Mouse (Mus musculus): ENCODE results near the gene Zfhx3. TPM values are rescaled to one million over a fixed set of nuclear protein-coding genes. Genes with fewer than 3 reads are reported as not detected.

Zfhx3 gene
- total and polyA plus RNA-seq, 3 experiments: 0.11 to 0.30 TPM; not detected in 1

GRCm38 (mm10) chr8:108507769-108508168 lies 565.3 kb downstream of the Zfhx3 start:
- Histone ChIP-seq H3K9me3 (replicated peaks) (peaks cover 61% of the 10 kb centered on the region), H3K36me3 (replicated peaks) (no peaks in the 10 kb centered on the region), H3K4me1 (ENCODE audit: insufficient read depth, low read depth, low read length) (no peaks in the 10 kb centered on the region), H3K27me3 (ENCODE audit: insufficient read depth, low read length) (no peaks in the 10 kb centered on the region), H3K4me3 (ENCODE audit: low read depth, low read length) (no peak overlapping the region)
- ATAC-seq (ENCODE audit: extremely low read depth, insufficient number of reproducible peaks, low FRiP score, poor library complexity, severe bottlenecking) (no peak), DNase-seq (ENCODE audit: low spot score) (no peak)
- TF ChIP-seq TAL1 (conservative IDR thresholded peaks at IDR 0.05; ENCODE audit: low read depth, low read length) (no peak), POLR2AphosphoS5 (IDR thresholded peaks at IDR 0.05; ENCODE audit: insufficient replicate concordance, low read depth, low read length) (no peak), CTCF (IDR thresholded peaks at IDR 0.05; ENCODE audit: low read depth, low read length) (no peak), GATA2 (IDR thresholded peaks at IDR 0.05; ENCODE audit: borderline replicate concordance, low read depth, low read length) (no peak), GATA1 (IDR thresholded peaks at IDR 0.05; ENCODE audit: borderline replicate concordance, low read length) (no peak)

DNA sequence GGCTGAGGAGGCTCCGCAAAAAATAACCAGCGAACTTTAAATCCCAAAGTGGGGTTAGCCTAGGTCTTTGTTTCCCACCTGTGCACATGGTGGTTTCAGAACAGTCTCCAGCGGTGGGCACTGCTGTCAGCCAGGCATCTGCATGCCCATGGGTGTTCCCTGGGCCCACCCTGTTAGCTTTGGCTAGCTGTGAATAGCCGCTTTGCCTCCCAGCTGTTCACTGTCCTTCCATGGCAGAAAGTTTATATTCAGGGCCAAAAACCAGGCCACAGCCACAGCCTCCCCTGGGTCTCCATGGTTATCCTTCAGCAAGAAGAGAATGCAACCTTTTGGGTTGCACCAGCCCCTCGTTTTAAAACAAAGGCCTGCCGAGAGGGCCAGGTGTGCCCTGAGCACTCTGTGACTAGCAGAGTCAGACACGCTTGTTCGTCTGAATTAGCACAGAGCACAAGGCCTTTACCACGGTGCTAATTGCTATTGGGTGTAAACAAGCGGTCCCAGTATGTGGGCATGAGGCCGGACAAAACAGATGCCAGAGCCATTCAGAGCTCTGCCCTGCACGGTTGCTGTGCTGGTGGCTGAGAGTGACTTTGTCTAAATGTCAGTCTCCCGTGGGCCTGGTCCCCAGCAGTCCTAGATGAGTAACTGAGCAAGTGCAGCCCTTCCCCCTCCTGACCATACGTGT lies 568.3 kb downstream of the Zfhx3 start:
- no peaks in the 10 kb centered on the region for H3K36me3 ChIP-seq (replicated peaks)
- H3K27me3 ChIP-seq (ENCODE audit: insufficient read depth, low read length): no peaks in the 10 kb centered on the region
- H3K4me3 ChIP-seq (ENCODE audit: low read depth, low read length): no peak overlapping the region
- H3K4me1 ChIP-seq (ENCODE audit: insufficient read depth, low read depth, low read length): no peaks in the 10 kb centered on the region
- DNase-seq (ENCODE audit: low spot score): no peak
- TF ChIP-seq CTCF (IDR thresholded peaks at IDR 0.05; ENCODE audit: low read depth, low read length) (no peak), TAL1 (conservative IDR thresholded peaks at IDR 0.05; ENCODE audit: low read depth, low read length) (no peak), GATA2 (IDR thresholded peaks at IDR 0.05; ENCODE audit: borderline replicate concordance, low read depth, low read length) (no peak), POLR2AphosphoS5 (IDR thresholded peaks at IDR 0.05; ENCODE audit: insufficient replicate concordance, low read depth, low read length) (no peak), GATA1 (IDR thresholded peaks at IDR 0.05; ENCODE audit: borderline replicate concordance, low read length) (no peak)
- peaks cover 52% of the 10 kb centered on the region for H3K9me3 ChIP-seq (replicated peaks)
- no peak for ATAC-seq (ENCODE audit: extremely low read depth, insufficient number of reproducible peaks, low FRiP score, poor library complexity, severe bottlenecking)

GRCm38 (mm10) chr8:108518116-108518515 lies 575.7 kb downstream of the Zfhx3 start:
- DNase-seq (ENCODE audit: low spot score) (no peak), ATAC-seq (ENCODE audit: extremely low read depth, insufficient number of reproducible peaks, low FRiP score, poor library complexity, severe bottlenecking) (no peak)
- H3K4me3 ChIP-seq (ENCODE audit: low read depth, low read length): no peak overlapping the region
- no peaks in the 10 kb centered on the region for H3K36me3 ChIP-seq (replicated peaks)
- no peak for TF ChIP-seq GATA2 (IDR thresholded peaks at IDR 0.05; ENCODE audit: borderline replicate concordance, low read depth, low read length)
- TF ChIP-seq CTCF (IDR thresholded peaks at IDR 0.05; ENCODE audit: low read depth, low read length): no peak
- no peak for TF ChIP-seq GATA1 (IDR thresholded peaks at IDR 0.05; ENCODE audit: borderline replicate concordance, low read length)
- no peak for TF ChIP-seq POLR2AphosphoS5 (IDR thresholded peaks at IDR 0.05; ENCODE audit: insufficient replicate concordance, low read depth, low read length)
- no peak for TF ChIP-seq TAL1 (conservative IDR thresholded peaks at IDR 0.05; ENCODE audit: low read depth, low read length)
- H3K9me3 ChIP-seq (replicated peaks): peaks cover 52% of the 10 kb centered on the region
- no peaks in the 10 kb centered on the region for H3K27me3 ChIP-seq (ENCODE audit: insufficient read depth, low read length)
- no peaks in the 10 kb centered on the region for H3K4me1 ChIP-seq (ENCODE audit: insufficient read depth, low read depth, low read length)

GRCm38 (mm10) chr8:108522050-108522449 lies 579.6 kb downstream of the Zfhx3 start:
- Histone ChIP-seq H3K4me1 (ENCODE audit: insufficient read depth, low read depth, low read length) (no peaks in the 10 kb centered on the region), H3K27me3 (ENCODE audit: insufficient read depth, low read length) (no peaks in the 10 kb centered on the region), H3K4me3 (ENCODE audit: low read depth, low read length) (no peak overlapping the region), H3K36me3 (replicated peaks) (no peaks in the 10 kb centered on the region), H3K9me3 (replicated peaks) (peaks cover 68% of the 10 kb centered on the region)
- no peak for TF ChIP-seq POLR2AphosphoS5 (IDR thresholded peaks at IDR 0.05; ENCODE audit: insufficient replicate concordance, low read depth, low read length)
- no peak for TF ChIP-seq GATA2 (IDR thresholded peaks at IDR 0.05; ENCODE audit: borderline replicate concordance, low read depth, low read length)
- no peak for TF ChIP-seq TAL1 (conservative IDR thresholded peaks at IDR 0.05; ENCODE audit: low read depth, low read length)
- no peak for TF ChIP-seq CTCF (IDR thresholded peaks at IDR 0.05; ENCODE audit: low read depth, low read length)
- TF ChIP-seq GATA1 (IDR thresholded peaks at IDR 0.05; ENCODE audit: borderline replicate concordance, low read length): no peak
- no peak for ATAC-seq (ENCODE audit: extremely low read depth, insufficient number of reproducible peaks, low FRiP score, poor library complexity, severe bottlenecking)
- no peak for DNase-seq (ENCODE audit: low spot score)

DNA sequence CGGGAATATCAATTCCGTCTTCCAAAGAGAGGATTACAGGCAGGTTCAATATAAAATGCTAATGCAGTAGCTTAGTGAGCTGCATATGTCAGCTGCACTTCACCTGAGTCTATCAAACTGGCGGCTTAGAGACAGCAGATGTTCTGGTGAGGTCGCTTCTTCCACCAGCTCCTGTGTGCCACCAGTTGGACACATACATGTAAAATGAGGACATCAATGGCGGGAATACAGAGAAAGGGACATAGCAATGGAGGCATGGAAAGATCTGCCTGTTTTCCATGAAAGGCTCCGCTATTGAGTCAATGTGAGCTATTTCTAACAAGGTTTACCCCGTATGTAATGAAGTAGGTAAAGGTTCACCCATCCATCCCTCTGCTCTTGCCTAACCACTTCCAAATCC lies 587.0 kb downstream of the Zfhx3 start:
- DNase-seq (ENCODE audit: low spot score): no peak

GRCm38 (mm10) chr8:108535121-108535876 lies 592.9 kb downstream of the Zfhx3 start:
- no peaks in the 10 kb centered on the region for H3K36me3 ChIP-seq (replicated peaks)
- no peak for DNase-seq (ENCODE audit: low spot score)
- no peaks in the 10 kb centered on the region for H3K4me1 ChIP-seq (ENCODE audit: insufficient read depth, low read depth, low read length)
- H3K27me3 ChIP-seq (ENCODE audit: insufficient read depth, low read length): no peaks in the 10 kb centered on the region
- peaks cover 73% of the 10 kb centered on the region for H3K9me3 ChIP-seq (replicated peaks)
- no peak for TF ChIP-seq GATA1 (IDR thresholded peaks at IDR 0.05; ENCODE audit: borderline replicate concordance, low read length)
- no peak for TF ChIP-seq TAL1 (conservative IDR thresholded peaks at IDR 0.05; ENCODE audit: low read depth, low read length)
- no peak for TF ChIP-seq POLR2AphosphoS5 (IDR thresholded peaks at IDR 0.05; ENCODE audit: insufficient replicate concordance, low read depth, low read length)
- TF ChIP-seq GATA2 (IDR thresholded peaks at IDR 0.05; ENCODE audit: borderline replicate concordance, low read depth, low read length): no peak
- TF ChIP-seq CTCF (IDR thresholded peaks at IDR 0.05; ENCODE audit: low read depth, low read length): no peak
- no peak overlapping the region for H3K4me3 ChIP-seq (ENCODE audit: low read depth, low read length)
- ATAC-seq (ENCODE audit: extremely low read depth, insufficient number of reproducible peaks, low FRiP score, poor library complexity, severe bottlenecking): no peak

More for the DNA sequence above, 587.0 kb downstream of the Zfhx3 start:
- H3K36me3 ChIP-seq (replicated peaks): no peaks in the 10 kb centered on the region
- ATAC-seq (ENCODE audit: extremely low read depth, insufficient number of reproducible peaks, low FRiP score, poor library complexity, severe bottlenecking): no peak
- H3K9me3 ChIP-seq (replicated peaks): peaks cover 73% of the 10 kb centered on the region
- no peaks in the 10 kb centered on the region for H3K27me3 ChIP-seq (ENCODE audit: insufficient read depth, low read length)
- TF ChIP-seq GATA1 (IDR thresholded peaks at IDR 0.05; ENCODE audit: borderline replicate concordance, low read length) (no peak), CTCF (IDR thresholded peaks at IDR 0.05; ENCODE audit: low read depth, low read length) (no peak), POLR2AphosphoS5 (IDR thresholded peaks at IDR 0.05; ENCODE audit: insufficient replicate concordance, low read depth, low read length) (no peak), GATA2 (IDR thresholded peaks at IDR 0.05; ENCODE audit: borderline replicate concordance, low read depth, low read length) (no peak), TAL1 (conservative IDR thresholded peaks at IDR 0.05; ENCODE audit: low read depth, low read length) (no peak)
- H3K4me1 ChIP-seq (ENCODE audit: insufficient read depth, low read depth, low read length): no peaks in the 10 kb centered on the region
- H3K4me3 ChIP-seq (ENCODE audit: low read depth, low read length): no peak overlapping the region
